Mouse (Mus musculus) forebrain, embryonic 14.5 days (tissue): ENCODE results near the gene Rabgap1l. TPM values are rescaled to one million over a fixed set of nuclear protein-coding genes. Genes with fewer than 3 reads are reported as not detected.
A peak's percentile ranks its signal among the peaks of the same experiment; 100 is the strongest.

Experiments used
- ATAC-seq: fragments of 200-750 bp; cut with Nextera tagmentation; 2 replicates; pipeline ENCODE4 v1.8.0; 2017; ENCODE audit warnings: mild to moderate bottlenecking, moderate library complexity
- DNase-seq: peaks from one replicate; pipeline ENCODE4 v3.0.0-alpha.2; 2015; ENCODE audit warnings: low spot score
- H3K27ac ChIP-seq: fragments of 300-500 bp; sonication (generic); 2 replicates; pipeline ENCODE4 v1.5.1; 2014; ENCODE audit warnings: low read depth, mild to moderate bottlenecking, control low read depth, low read length, moderate library complexity
- H3K27me3 ChIP-seq: fragments of 300-500 bp; sonication (generic); replicated peaks from 2 replicates; pipeline ENCODE4 v1.6.1; 2014; ENCODE audit warnings: low read length, control low read depth, mixed read lengths; ENCODE audit not compliant: control insufficient read depth, insufficient read depth
- H3K36me3 ChIP-seq: fragments of 300-500 bp; sonication (generic); 2 replicates; pipeline ENCODE4 v1.6.1; 2014; ENCODE audit warnings: low read length, control low read depth; ENCODE audit not compliant: control insufficient read depth, insufficient read depth
- H3K4me1 ChIP-seq: fragments of 300-500 bp; sonication (generic); 2 replicates; pipeline ENCODE4 v1.6.1; 2014; ENCODE audit warnings: antibody characterized with exemption, low read length, control low read depth; ENCODE audit not compliant: control insufficient read depth, insufficient read depth
- H3K4me2 ChIP-seq: fragments of 300-500 bp; sonication (generic); 2 replicates; pipeline ENCODE4 v1.6.1; 2014; ENCODE audit warnings: mild to moderate bottlenecking, control low read depth, low read length
- H3K4me3 ChIP-seq: fragments of 300-500 bp; sonication (generic); 2 replicates; pipeline ENCODE4 v1.5.1; 2014; ENCODE audit warnings: low read depth, low read length, control low read depth
- H3K9ac ChIP-seq: fragments of 300-500 bp; sonication (generic); 2 replicates; pipeline ENCODE4 v1.6.1; 2014; ENCODE audit warnings: mild to moderate bottlenecking, low read length, control low read depth, moderate library complexity
- H3K9me3 ChIP-seq: fragments of 300-500 bp; sonication (generic); replicated peaks from 2 replicates; pipeline ENCODE4 v1.6.1; 2016; ENCODE audit warnings: low read length, control low read depth, mixed read lengths; ENCODE audit not compliant: control insufficient read depth
- WGBS: fragments of 180-500 bp; shearing (Covaris S2); extraction: QIAGEN DNeasy Blood & Tissue Kit; methylation state at CpG from one replicate; pipeline ENCODE4 v1.1.7; 2014; 5-methylcytosine and 5-hydroxymethylcytosine counted together
- polyA plus RNA-seq: library from polyadenylated mRNA; unstranded; fragments of >200 nt; fragmentation: Nextera tagmentation; extraction: Ambion mirVana; gene quantifications from 2 replicates; pipeline ENCODE4 v1.2.1, GENCODE M21; 2014

Rabgap1l gene
- polyA plus RNA-seq, 1 experiment from 2014 or later: 25.6 TPM

- DNase-seq: peak; percentile 46
- Histone ChIP-seq H3K4me2 (no peak overlapping the region), H3K4me1 (no peaks in the 10 kb centered on the region), H3K4me3 (no peak overlapping the region), H3K36me3 (no peaks in the 10 kb centered on the region), H3K9me3 (no peaks in the 10 kb centered on the region), H3K27me3 (no peaks in the 10 kb centered on the region), H3K27ac (no peak overlapping the region), H3K9ac (no peak overlapping the region)
- ATAC-seq: no peak
- WGBS: 81% methylated on average over 2 of the region's 2 CpGs
Measured at GRCm38 (mm10) chr1:160300704-160301103, 492.3 kb downstream of the Rabgap1l start.

- Histone ChIP-seq H3K4me3 (no peak overlapping the region), H3K9ac (no peak overlapping the region), H3K27ac (no peak overlapping the region), H3K4me2 (no peak overlapping the region), H3K27me3 (no peaks in the 10 kb centered on the region), H3K36me3 (no peaks in the 10 kb centered on the region), H3K9me3 (no peaks in the 10 kb centered on the region), H3K4me1 (no peaks in the 10 kb centered on the region)
- WGBS: 84% methylated on average over 4 of the region's 4 CpGs
- ATAC-seq (no peak), DNase-seq (no peak)
Measured at GRCm38 (mm10) chr1:160299979-160300378, 493.0 kb downstream of the Rabgap1l start.

GRCm38 (mm10) chr1:160298893-160299292 lies 494.1 kb downstream of the Rabgap1l start:
- ATAC-seq: no peak
- H3K36me3 ChIP-seq: no peaks in the 10 kb centered on the region
- 91% methylated on average over 1 of the region's 1 CpGs for WGBS

GRCm38 (mm10) chr1:160297701-160298100 lies 495.3 kb downstream of the Rabgap1l start:
- no peaks in the 10 kb centered on the region for H3K4me1 ChIP-seq
- ATAC-seq (no peak), DNase-seq (no peak)
- no peaks in the 10 kb centered on the region for H3K36me3 ChIP-seq
- H3K27ac ChIP-seq: no peak overlapping the region
- no peak overlapping the region for H3K4me2 ChIP-seq
- no peaks in the 10 kb centered on the region for H3K9me3 ChIP-seq
- H3K9ac ChIP-seq: no peak overlapping the region
- no peaks in the 10 kb centered on the region for H3K27me3 ChIP-seq
- no peak overlapping the region for H3K4me3 ChIP-seq
- 83% methylated on average over 3 of the region's 3 CpGs for WGBS

More at GRCm38 (mm10) chr1:160298893-160299292, 494.1 kb downstream of the Rabgap1l start:
- Histone ChIP-seq H3K4me3 (no peak overlapping the region), H3K9ac (no peak overlapping the region), H3K27me3 (no peaks in the 10 kb centered on the region), H3K4me2 (no peak overlapping the region), H3K4me1 (no peaks in the 10 kb centered on the region), H3K9me3 (no peaks in the 10 kb centered on the region), H3K27ac (no peak overlapping the region)
- no peak for DNase-seq

GRCm38 (mm10) chr1:160295323-160295722 lies 497.7 kb downstream of the Rabgap1l start:
- ATAC-seq: no peak
- WGBS: 85% methylated on average over 1 of the region's 1 CpGs
- H3K4me3 ChIP-seq: no peak overlapping the region

GRCm38 (mm10) chr1:160293488-160293887 lies 499.5 kb downstream of the Rabgap1l start:
- ATAC-seq (no peak), DNase-seq (no peak)
- Histone ChIP-seq H3K9ac (no peak overlapping the region), H3K4me3 (no peak overlapping the region), H3K36me3 (no peaks in the 10 kb centered on the region), H3K9me3 (no peaks in the 10 kb centered on the region), H3K4me1 (0 out of 2 replicates have a peak, but pooled peaks cover 4% of the 10 kb centered on the region), H3K4me2 (no peak overlapping the region), H3K27ac (no peak overlapping the region), H3K27me3 (no peaks in the 10 kb centered on the region)
- 88% methylated on average over 3 of the region's 3 CpGs for WGBS

More at GRCm38 (mm10) chr1:160295323-160295722, 497.7 kb downstream of the Rabgap1l start:
- Histone ChIP-seq H3K9ac (no peak overlapping the region), H3K9me3 (no peaks in the 10 kb centered on the region), H3K4me2 (no peak overlapping the region), H3K36me3 (no peaks in the 10 kb centered on the region), H3K4me1 (no peaks in the 10 kb centered on the region), H3K27ac (no peak overlapping the region), H3K27me3 (no peaks in the 10 kb centered on the region)
- DNase-seq: no peak

GRCm38 (mm10) chr1:160292058-160292457 lies 501.0 kb downstream of the Rabgap1l start:
- Histone ChIP-seq H3K36me3 (no peaks in the 10 kb centered on the region), H3K27me3 (no peaks in the 10 kb centered on the region), H3K9me3 (no peaks in the 10 kb centered on the region), H3K4me3 (no peak overlapping the region), H3K27ac (no peak overlapping the region), H3K4me1 (peaks cover 7% of the 10 kb centered on the region), H3K9ac (no peak overlapping the region), H3K4me2 (no peak overlapping the region)
- no peak for DNase-seq
- no peak for ATAC-seq
- WGBS: 90% methylated on average over 2 of the region's 2 CpGs

- H3K4me2 ChIP-seq: no peak overlapping the region
- H3K4me1 ChIP-seq: peaks cover 12% of the 10 kb centered on the region
- H3K9ac ChIP-seq: no peak overlapping the region
- no peaks in the 10 kb centered on the region for H3K27me3 ChIP-seq
- ATAC-seq: no peak
- WGBS: 44% methylated on average over 9 of the region's 9 CpGs
- H3K4me3 ChIP-seq: no peak overlapping the region
- DNase-seq: no peak
- no peaks in the 10 kb centered on the region for H3K36me3 ChIP-seq
- 0 out of 2 replicates have a peak overlapping the region, but pooled peaks have one; percentile 23 for H3K27ac ChIP-seq
- H3K9me3 ChIP-seq: no peaks in the 10 kb centered on the region
Measured at GRCm38 (mm10) chr1:160290242-160290641, 502.8 kb downstream of the Rabgap1l start.

- no peaks in the 10 kb centered on the region for H3K36me3 ChIP-seq
- peak overlapping the region; percentile 92 for H3K27ac ChIP-seq
- ATAC-seq: peak; percentile 80
- DNase-seq: peak; percentile 86
- peak overlapping the region; percentile 32; the same call in 1 of the 2 replicates for H3K9ac ChIP-seq
- no peaks in the 10 kb centered on the region for H3K27me3 ChIP-seq
- H3K9me3 ChIP-seq: no peaks in the 10 kb centered on the region
- 49% methylated on average over 5 of the region's 5 CpGs for WGBS
- H3K4me3 ChIP-seq: no peak overlapping the region
- H3K4me1 ChIP-seq: peaks cover 12% of the 10 kb centered on the region
- H3K4me2 ChIP-seq: peak overlapping the region; percentile 30
Measured at GRCm38 (mm10) chr1:160287058-160287645, 505.9 kb downstream of the Rabgap1l start.
